Mouse (Mus musculus) forebrain, embryonic 16.5 days (tissue): ENCODE measurements around the gene Tbc1d4. TPM values are rescaled to one million over a fixed set of nuclear protein-coding genes. Genes with fewer than 3 reads are reported as not detected.
A peak's percentile ranks its signal among the peaks of the same experiment; 100 is the strongest.

Experiments used
- ATAC-seq: fragments of 200-750 bp; cut with Nextera tagmentation; 2 replicates; pipeline ENCODE4 v1.8.0; 2017; ENCODE audit warnings: mild to moderate bottlenecking, moderate library complexity
- H3K27ac ChIP-seq: fragments of 300-500 bp; sonication (generic); 2 replicates; pipeline ENCODE4 v1.5.1; 2014; ENCODE audit warnings: low read length, control low read depth
- H3K27me3 ChIP-seq: fragments of 300-500 bp; sonication (generic); replicated peaks from 2 replicates; pipeline ENCODE4 v1.6.1; 2014; ENCODE audit warnings: low read length; ENCODE audit not compliant: control insufficient read depth, insufficient read depth
- H3K36me3 ChIP-seq: fragments of 300-500 bp; sonication (generic); 2 replicates; pipeline ENCODE4 v1.6.1; 2014; ENCODE audit not compliant: control insufficient read depth, insufficient read depth
- H3K4me1 ChIP-seq: fragments of 300-500 bp; sonication (generic); replicated peaks from 2 replicates; pipeline ENCODE4 v1.6.1; 2014; ENCODE audit warnings: low read length; ENCODE audit not compliant: control insufficient read depth, insufficient read depth
- H3K4me2 ChIP-seq: fragments of 300-500 bp; sonication (generic); 2 replicates; pipeline ENCODE4 v1.6.1; 2014; ENCODE audit warnings: mild to moderate bottlenecking, low read length, control low read depth
- H3K4me3 ChIP-seq: fragments of 300-500 bp; sonication (generic); replicated peaks from 2 replicates; pipeline ENCODE4 v1.5.1; 2014; ENCODE audit warnings: mild to moderate bottlenecking, low read length, control low read depth
- H3K9ac ChIP-seq: fragments of 300-500 bp; sonication (generic); replicated peaks from 2 replicates; pipeline ENCODE4 v1.6.1; 2014; ENCODE audit warnings: low read depth, low read length, control low read depth
- H3K9me3 ChIP-seq: fragments of 300-500 bp; sonication (generic); 2 replicates; pipeline ENCODE4 v1.6.1; 2016; ENCODE audit warnings: low read length; ENCODE audit not compliant: control insufficient read depth
- WGBS: fragments of 180-500 bp; shearing (Covaris S2); extraction: QIAGEN DNeasy Blood & Tissue Kit; methylation state at CpG from one replicate; pipeline ENCODE4 v1.1.7; 2014; 5-methylcytosine and 5-hydroxymethylcytosine counted together
- polyA plus RNA-seq: library from polyadenylated mRNA; unstranded; fragments of >200 nt; fragmentation: Nextera tagmentation; extraction: Ambion mirVana; gene quantifications from 2 replicates; pipeline ENCODE4 v1.2.1, GENCODE M21; 2015

Tbc1d4 gene
- polyA plus RNA-seq, 1 experiment from 2014 or later: 8.1 TPM

GRCm38 (mm10) chr14:101477827-101478220 is 131.2 kb downstream of the Tbc1d4 start:
- Histone ChIP-seq H3K4me2 (no peak overlapping the region), H3K27me3 (no peaks in the 10 kb centered on the region), H3K9me3 (no peaks in the 10 kb centered on the region), H3K4me3 (no peak overlapping the region), H3K27ac (no peak overlapping the region), H3K9ac (no peak overlapping the region), H3K36me3 (no peaks in the 10 kb centered on the region), H3K4me1 (no peaks in the 10 kb centered on the region)
- 89% methylated on average over 5 of the region's 5 CpGs for WGBS
- no peak for ATAC-seq

- Histone ChIP-seq H3K9ac (no peak overlapping the region), H3K27me3 (no peaks in the 10 kb centered on the region), H3K4me3 (no peak overlapping the region), H3K9me3 (no peaks in the 10 kb centered on the region), H3K4me2 (no peak overlapping the region), H3K4me1 (no peaks in the 10 kb centered on the region), H3K36me3 (no peaks in the 10 kb centered on the region), H3K27ac (no peak overlapping the region)
- no peak for ATAC-seq
- 87% methylated on average over 20 of the region's 20 CpGs for WGBS
Measured at GRCm38 (mm10) chr14:101477081-101477826, 131.7 kb downstream of the Tbc1d4 start.

GRCm38 (mm10) chr14:101469475-101470093 is 139.4 kb downstream of the Tbc1d4 start:
- Histone ChIP-seq H3K4me2 (no peak overlapping the region), H3K4me3 (no peak overlapping the region), H3K9me3 (no peaks in the 10 kb centered on the region), H3K27ac (no peak overlapping the region), H3K27me3 (no peaks in the 10 kb centered on the region), H3K4me1 (peaks cover 4% of the 10 kb centered on the region; the same call in 1 of the 2 replicates), H3K36me3 (no peaks in the 10 kb centered on the region), H3K9ac (no peak overlapping the region)
- WGBS: 88% methylated on average over 5 of the region's 5 CpGs
- no peak for ATAC-seq

- H3K36me3 ChIP-seq: no peaks in the 10 kb centered on the region
- no peaks in the 10 kb centered on the region for H3K9me3 ChIP-seq
- ATAC-seq: no peak
- WGBS: 84% methylated on average over 4 of the region's 4 CpGs
- H3K4me1 ChIP-seq: peaks cover 4% of the 10 kb centered on the region; the same call in 1 of the 2 replicates
- no peak overlapping the region for H3K4me2 ChIP-seq
- H3K27ac ChIP-seq: no peak overlapping the region
- no peaks in the 10 kb centered on the region for H3K27me3 ChIP-seq
- no peak overlapping the region for H3K9ac ChIP-seq
- H3K4me3 ChIP-seq: no peak overlapping the region
Measured at GRCm38 (mm10) chr14:101468143-101468542, 140.8 kb downstream of the Tbc1d4 start.

GRCm38 (mm10) chr14:101467532-101467931 is 141.5 kb downstream of the Tbc1d4 start:
- no peaks in the 10 kb centered on the region for H3K9me3 ChIP-seq
- ATAC-seq: peak; percentile 20; the same call in 1 of the 2 replicates

GRCm38 (mm10) chr14:101466521-101466920 is 142.5 kb downstream of the Tbc1d4 start:
- no peak overlapping the region for H3K4me3 ChIP-seq
- no peak for ATAC-seq
- no peak overlapping the region for H3K9ac ChIP-seq
- H3K27me3 ChIP-seq: no peaks in the 10 kb centered on the region
- H3K4me2 ChIP-seq: no peak overlapping the region
- 92% methylated on average over 11 of the region's 11 CpGs for WGBS
- H3K4me1 ChIP-seq: peaks cover 4% of the 10 kb centered on the region; the same call in 1 of the 2 replicates
- no peaks in the 10 kb centered on the region for H3K36me3 ChIP-seq
- H3K27ac ChIP-seq: no peak overlapping the region
- no peaks in the 10 kb centered on the region for H3K9me3 ChIP-seq

More at GRCm38 (mm10) chr14:101467532-101467931, 141.5 kb downstream of the Tbc1d4 start:
- Histone ChIP-seq H3K4me1 (peaks cover 4% of the 10 kb centered on the region; the same call in 1 of the 2 replicates), H3K4me3 (no peak overlapping the region), H3K36me3 (no peaks in the 10 kb centered on the region), H3K9ac (no peak overlapping the region), H3K27me3 (no peaks in the 10 kb centered on the region), H3K4me2 (no peak overlapping the region), H3K27ac (no peak overlapping the region)
- 93% methylated on average over 1 of the region's 1 CpGs for WGBS

GRCm38 (mm10) chr14:101465893-101466292 is 143.1 kb downstream of the Tbc1d4 start:
- Histone ChIP-seq H3K4me1 (peaks cover 4% of the 10 kb centered on the region; the same call in 1 of the 2 replicates), H3K4me3 (no peak overlapping the region), H3K9ac (no peak overlapping the region), H3K27me3 (no peaks in the 10 kb centered on the region), H3K4me2 (no peak overlapping the region), H3K9me3 (no peaks in the 10 kb centered on the region), H3K36me3 (no peaks in the 10 kb centered on the region), H3K27ac (no peak overlapping the region)
- ATAC-seq: no peak
- WGBS: 99% methylated on average over 3 of the region's 3 CpGs

- H3K27me3 ChIP-seq: no peaks in the 10 kb centered on the region
- WGBS: 20% methylated on average over 6 of the region's 6 CpGs
- H3K36me3 ChIP-seq: no peaks in the 10 kb centered on the region
- no peak overlapping the region for H3K27ac ChIP-seq
- no peak overlapping the region for H3K9ac ChIP-seq
- H3K4me2 ChIP-seq: no peak overlapping the region
- ATAC-seq: 0 out of 2 replicates have a peak, but pooled peaks have one; percentile 50
- H3K9me3 ChIP-seq: no peaks in the 10 kb centered on the region
- no peak overlapping the region for H3K4me3 ChIP-seq
- no peaks in the 10 kb centered on the region for H3K4me1 ChIP-seq
Measured at GRCm38 (mm10) chr14:101460768-101461167, 148.2 kb downstream of the Tbc1d4 start.

GRCm38 (mm10) chr14:101452915-101453314 is 156.1 kb downstream of the Tbc1d4 start:
- WGBS: 83% methylated on average over 6 of the region's 6 CpGs
- ATAC-seq: no peak
- Histone ChIP-seq H3K4me2 (no peak overlapping the region), H3K9ac (no peak overlapping the region), H3K36me3 (no peaks in the 10 kb centered on the region), H3K4me3 (no peak overlapping the region), H3K27ac (no peak overlapping the region), H3K9me3 (no peaks in the 10 kb centered on the region), H3K27me3 (no peaks in the 10 kb centered on the region), H3K4me1 (no peaks in the 10 kb centered on the region)
